Mouse (Mus musculus) liver, embryonic 12.5 days (tissue): ENCODE data around the gene Chn2. TPM values are rescaled to one million over a fixed set of nuclear protein-coding genes. Genes with fewer than 3 reads are reported as not detected.

ENCODE experiments used
- ATAC-seq: fragments of 200-750 bp; cut with Nextera tagmentation; 2 replicates; pipeline ENCODE4 v1.8.0; 2017; ENCODE audit warnings: moderate number of reproducible peaks, mild to moderate bottlenecking, moderate library complexity
- H3K27ac ChIP-seq: fragments of 300-500 bp; sonication (generic); 2 replicates; pipeline ENCODE4 v1.5.1; 2016; ENCODE audit warnings: mild to moderate bottlenecking
- H3K27me3 ChIP-seq: fragments of 300-500 bp; sonication (generic); replicated peaks from 2 replicates; pipeline ENCODE4 v1.6.1; 2016; ENCODE audit warnings: mild to moderate bottlenecking, moderate library complexity
- H3K36me3 ChIP-seq: fragments of 300-500 bp; sonication (generic); 2 replicates; pipeline ENCODE4 v1.6.1; 2016; ENCODE audit warnings: mild to moderate bottlenecking, moderate library complexity
- H3K4me1 ChIP-seq: fragments of 300-500 bp; sonication (generic); 2 replicates; pipeline ENCODE4 v1.6.1; 2016
- H3K4me2 ChIP-seq: fragments of 300-500 bp; sonication (generic); 2 replicates; pipeline ENCODE4 v1.6.1; 2016; ENCODE audit warnings: mild to moderate bottlenecking, moderate library complexity
- H3K4me3 ChIP-seq: fragments of 300-500 bp; sonication (generic); 2 replicates; pipeline ENCODE4 v1.5.1; 2016; ENCODE audit warnings: mild to moderate bottlenecking, moderate library complexity
- H3K9ac ChIP-seq: fragments of 300-500 bp; sonication (generic); 2 replicates; pipeline ENCODE4 v1.6.1; 2016; ENCODE audit warnings: mild to moderate bottlenecking, moderate library complexity
- H3K9me3 ChIP-seq: fragments of 300-500 bp; sonication (generic); replicated peaks from 2 replicates; pipeline ENCODE4 v1.6.1; 2016; ENCODE audit warnings: mild to moderate bottlenecking, moderate library complexity
- WGBS: fragments of 180-500 bp; shearing (Covaris S2); methylation state at CpG from one replicate; pipeline ENCODE4 v1.1.7; 2016; ENCODE audit not compliant: insufficient replicate concordance; 5-methylcytosine and 5-hydroxymethylcytosine counted together
- polyA plus RNA-seq: library from polyadenylated mRNA; unstranded; fragments of >200 nt; fragmentation: Nextera tagmentation; extraction: Ambion mirVana; gene quantifications from 2 replicates; pipeline ENCODE4 v1.2.1, GENCODE M21; 2016

The Chn2 gene
- polyA plus RNA-seq, 1 experiment from 2014 or later = 4.9 TPM

DNA sequence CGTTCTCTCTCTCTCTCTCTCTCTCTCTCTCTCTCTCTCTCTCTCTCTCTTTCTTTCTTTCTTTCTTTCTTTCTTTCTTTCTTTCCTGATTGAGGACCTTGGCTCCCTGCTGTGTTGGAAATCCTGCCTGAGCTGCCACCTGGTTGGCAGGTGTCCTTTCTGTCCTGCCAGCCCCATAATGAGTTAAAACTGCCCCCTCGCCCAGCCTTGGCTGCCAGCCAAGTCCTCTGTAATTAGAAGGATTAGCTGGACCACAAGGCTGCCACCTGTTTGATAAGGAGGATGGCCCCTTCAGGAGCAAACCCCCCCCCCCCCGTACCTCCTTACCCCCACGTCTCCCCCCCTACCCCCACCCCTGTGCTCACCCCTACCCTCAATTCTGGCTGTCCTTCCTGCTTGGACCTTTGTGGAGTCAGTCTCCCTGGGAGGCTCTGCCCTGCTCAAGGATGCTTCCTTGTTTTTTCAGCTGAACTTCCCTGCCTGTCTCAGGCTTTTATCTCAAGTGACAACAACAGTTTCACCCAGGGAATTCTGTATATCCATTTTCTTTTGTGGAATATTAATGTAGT is 72.1 kb downstream of the Chn2 start:
- Histone ChIP-seq H3K4me1 (peaks cover 5% of the 10 kb centered on the region; the same call in 1 of the 2 replicates), H3K4me3 (no peak overlapping the region), H3K27ac (no peak overlapping the region), H3K36me3 (no peaks in the 10 kb centered on the region), H3K9ac (no peak overlapping the region), H3K9me3 (no peaks in the 10 kb centered on the region), H3K27me3 (no peaks in the 10 kb centered on the region), H3K4me2 (no peak overlapping the region)
- WGBS = 15% methylated on average over 4 of the region's 4 CpGs
- no peak for ATAC-seq

DNA sequence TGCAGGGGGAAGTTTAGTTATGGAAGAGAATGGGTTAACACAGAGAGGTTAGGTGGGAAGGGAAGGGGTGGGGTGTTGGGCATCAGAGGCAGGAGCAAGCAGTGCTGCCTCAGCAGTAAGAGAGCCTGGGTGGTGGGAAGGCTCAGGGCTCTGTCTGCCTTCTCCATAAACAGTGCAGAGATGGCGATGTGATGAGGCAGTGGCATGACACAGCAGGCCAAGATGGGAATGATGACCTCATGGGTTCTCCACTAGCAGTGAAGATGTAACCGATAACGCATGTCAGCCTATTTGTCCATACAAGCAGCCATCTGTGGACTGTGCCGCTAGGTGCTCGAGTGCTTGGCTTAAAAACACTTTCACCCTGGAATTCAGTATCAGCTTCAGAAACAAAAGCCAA is 74.0 kb downstream of the Chn2 start:
- 71% methylated on average over 5 of the region's 5 CpGs for WGBS
- Histone ChIP-seq H3K27ac (no peak overlapping the region), H3K9ac (no peak overlapping the region), H3K36me3 (no peaks in the 10 kb centered on the region), H3K9me3 (no peaks in the 10 kb centered on the region), H3K4me3 (no peak overlapping the region), H3K27me3 (no peaks in the 10 kb centered on the region), H3K4me1 (peaks cover 5% of the 10 kb centered on the region; the same call in 1 of the 2 replicates), H3K4me2 (no peak overlapping the region)
- no peak for ATAC-seq

GRCm38 (mm10) chr6:54114412-54114811 is 75.1 kb downstream of the Chn2 start:
- peaks cover 12% of the 10 kb centered on the region for H3K4me1 ChIP-seq
- no peak overlapping the region for H3K9ac ChIP-seq
- H3K9me3 ChIP-seq = no peaks in the 10 kb centered on the region
- no peaks in the 10 kb centered on the region for H3K27me3 ChIP-seq
- H3K27ac ChIP-seq = no peak overlapping the region
- no peaks in the 10 kb centered on the region for H3K36me3 ChIP-seq
- H3K4me2 ChIP-seq = no peak overlapping the region
- H3K4me3 ChIP-seq = no peak overlapping the region
- ATAC-seq = no peak
- 64% methylated on average over 6 of the region's 6 CpGs for WGBS

DNA sequence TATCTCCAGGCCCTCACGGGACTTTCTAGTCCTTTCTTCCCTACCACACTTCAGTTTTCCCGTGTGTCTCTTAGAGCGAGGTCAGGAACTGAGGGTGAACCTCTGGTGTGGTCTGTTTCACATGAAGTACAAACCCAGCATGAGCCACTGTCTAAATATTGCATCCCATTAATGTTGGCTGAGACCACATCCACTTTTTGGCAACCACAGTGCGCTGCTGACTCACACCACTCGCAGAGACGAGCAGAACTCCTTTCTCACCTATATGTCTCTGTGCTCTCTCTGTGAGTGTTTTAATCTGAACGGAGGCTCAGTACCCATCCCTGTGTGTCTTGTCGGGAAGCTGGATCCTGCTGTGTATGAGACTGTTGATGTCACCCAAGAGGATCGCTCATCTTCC is 76.9 kb downstream of the Chn2 start:
- Histone ChIP-seq H3K9ac (no peak overlapping the region), H3K4me1 (peaks cover 19% of the 10 kb centered on the region), H3K36me3 (no peaks in the 10 kb centered on the region), H3K27me3 (no peaks in the 10 kb centered on the region), H3K4me3 (no peak overlapping the region), H3K4me2 (no peak overlapping the region), H3K9me3 (no peaks in the 10 kb centered on the region), H3K27ac (no peak overlapping the region)
- WGBS = 46% methylated on average over 9 of the region's 9 CpGs
- no peak for ATAC-seq

DNA sequence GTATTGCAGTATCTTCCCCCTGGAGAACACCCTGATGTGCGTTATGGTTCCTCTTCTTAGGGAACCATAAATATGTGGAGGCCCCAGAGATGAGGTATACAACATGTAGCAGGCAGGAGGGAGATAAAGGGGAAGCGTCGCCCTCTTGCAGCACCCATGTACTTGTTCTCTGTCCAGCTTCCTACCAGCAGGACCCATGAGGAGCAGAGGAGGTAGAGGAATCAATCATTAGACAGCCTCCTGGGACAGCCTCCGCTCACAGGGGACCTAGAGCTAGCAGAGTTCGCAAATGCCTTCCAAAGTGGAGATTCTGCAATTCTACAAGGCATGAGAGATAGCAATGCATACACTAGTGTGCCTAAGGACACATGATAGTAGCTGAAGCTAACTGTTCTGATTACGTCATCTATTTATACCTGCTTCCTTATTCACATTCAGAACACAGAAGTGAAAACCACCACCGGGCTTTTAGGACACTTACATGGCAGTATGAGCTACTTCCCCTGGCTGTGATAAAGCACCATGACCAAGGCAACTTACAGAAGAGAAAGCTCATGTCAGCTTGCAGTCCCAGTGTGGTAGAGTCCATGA is 77.7 kb downstream of the Chn2 start:
- Histone ChIP-seq H3K27ac (no peak overlapping the region), H3K9ac (no peak overlapping the region), H3K4me2 (no peak overlapping the region), H3K27me3 (no peaks in the 10 kb centered on the region), H3K4me3 (no peak overlapping the region), H3K36me3 (no peaks in the 10 kb centered on the region), H3K4me1 (peaks cover 14% of the 10 kb centered on the region), H3K9me3 (no peaks in the 10 kb centered on the region)
- no peak for ATAC-seq
- WGBS = 46% methylated on average over 7 of the region's 7 CpGs

GRCm38 (mm10) chr6:54118395-54118794 is 79.0 kb downstream of the Chn2 start:
- H3K36me3 ChIP-seq = no peaks in the 10 kb centered on the region
- H3K27ac ChIP-seq = no peak overlapping the region
- H3K9me3 ChIP-seq = no peaks in the 10 kb centered on the region
- H3K9ac ChIP-seq = no peak overlapping the region
- 63% methylated on average over 3 of the region's 3 CpGs for WGBS
- ATAC-seq = no peak
- no peak overlapping the region for H3K4me2 ChIP-seq
- H3K4me1 ChIP-seq = peaks cover 14% of the 10 kb centered on the region
- H3K27me3 ChIP-seq = no peaks in the 10 kb centered on the region
- H3K4me3 ChIP-seq = no peak overlapping the region

GRCm38 (mm10) chr6:54118897-54119296 is 79.5 kb downstream of the Chn2 start:
- WGBS = 20% methylated on average over 4 of the region's 4 CpGs
- no peaks in the 10 kb centered on the region for H3K9me3 ChIP-seq
- H3K9ac ChIP-seq = no peak overlapping the region
- H3K4me1 ChIP-seq = peaks cover 14% of the 10 kb centered on the region
- no peak overlapping the region for H3K4me2 ChIP-seq
- ATAC-seq = no peak
- no peak overlapping the region for H3K4me3 ChIP-seq
- no peaks in the 10 kb centered on the region for H3K27me3 ChIP-seq
- H3K27ac ChIP-seq = no peak overlapping the region
- H3K36me3 ChIP-seq = no peaks in the 10 kb centered on the region

- Histone ChIP-seq H3K9me3 (no peaks in the 10 kb centered on the region), H3K27me3 (no peaks in the 10 kb centered on the region), H3K27ac (no peak overlapping the region), H3K4me3 (no peak overlapping the region), H3K4me2 (no peak overlapping the region), H3K9ac (no peak overlapping the region), H3K36me3 (no peaks in the 10 kb centered on the region), H3K4me1 (peaks cover 14% of the 10 kb centered on the region)
- no peak for ATAC-seq
- WGBS = 75% methylated on average over 2 of the region's 2 CpGs
These were observed 80.1 kb downstream of the Chn2 start for GRCm38 (mm10) chr6:54119461-54119860.

DNA sequence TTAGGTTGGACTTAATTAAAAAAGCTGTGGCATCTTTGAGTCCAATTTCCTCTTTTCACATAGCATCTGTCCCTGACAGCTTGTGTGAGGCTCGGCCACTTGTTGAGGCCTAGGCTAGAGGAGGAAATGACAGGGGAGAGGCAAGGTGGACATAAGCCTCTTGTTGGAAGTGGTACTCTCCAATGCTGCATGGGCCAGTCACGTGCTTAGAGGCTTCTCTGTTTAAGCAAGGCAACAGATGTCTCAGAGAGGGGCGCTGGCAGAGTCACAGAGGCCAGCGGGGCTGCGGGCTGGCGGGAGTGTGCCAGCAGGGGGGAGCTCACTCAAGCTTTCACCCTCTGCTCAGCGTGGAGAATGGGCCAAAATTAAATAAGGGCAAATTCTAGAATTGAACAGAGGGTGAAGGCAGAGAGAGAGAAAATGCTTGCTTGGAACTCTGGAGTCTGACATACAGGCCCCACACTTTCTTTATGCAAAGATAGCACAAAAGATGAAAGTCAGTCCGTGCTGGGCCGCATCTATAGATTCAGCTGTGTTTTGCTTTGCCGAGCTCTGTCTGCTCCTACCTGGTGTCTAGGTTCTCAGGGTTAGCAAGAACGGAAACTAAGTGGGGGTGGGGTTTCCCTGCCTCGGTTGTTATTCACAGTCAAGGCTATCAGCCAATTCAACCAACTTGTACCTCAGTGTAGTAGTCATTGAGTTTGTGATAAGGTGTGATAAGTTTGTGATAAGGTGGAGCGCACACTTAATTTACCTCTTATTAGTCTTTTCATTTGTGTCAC is 80.7 kb downstream of the Chn2 start:
- Histone ChIP-seq H3K9ac (no peak overlapping the region), H3K4me1 (peaks cover 14% of the 10 kb centered on the region), H3K36me3 (no peaks in the 10 kb centered on the region), H3K27ac (no peak overlapping the region), H3K9me3 (no peaks in the 10 kb centered on the region), H3K27me3 (no peaks in the 10 kb centered on the region), H3K4me2 (no peak overlapping the region), H3K4me3 (no peak overlapping the region)
- ATAC-seq = no peak
- 38% methylated on average over 13 of the region's 13 CpGs for WGBS

DNA sequence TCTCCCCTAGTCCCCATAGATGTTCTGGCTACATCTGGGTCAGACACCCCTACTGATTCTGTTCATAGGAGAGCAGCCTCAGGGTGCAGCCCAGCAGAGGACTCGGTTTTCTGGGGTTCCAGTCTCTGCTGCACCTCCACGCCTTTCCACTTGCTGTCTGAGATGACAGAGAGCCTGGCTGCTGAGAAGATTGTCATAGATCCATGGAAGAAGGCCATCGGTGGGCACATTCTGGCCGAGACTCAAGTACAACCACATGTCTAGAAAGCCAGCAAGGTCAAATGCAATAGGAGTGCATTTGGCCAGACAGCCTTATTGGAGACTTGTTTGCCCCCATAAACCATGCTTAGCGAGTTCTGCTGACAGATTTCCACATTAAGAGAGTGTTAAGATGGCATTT is 81.5 kb downstream of the Chn2 start:
- 76% methylated on average over 5 of the region's 5 CpGs for WGBS
- H3K27me3 ChIP-seq = no peaks in the 10 kb centered on the region
- no peak overlapping the region for H3K4me3 ChIP-seq
- H3K27ac ChIP-seq = no peak overlapping the region
- H3K9me3 ChIP-seq = no peaks in the 10 kb centered on the region
- H3K9ac ChIP-seq = no peak overlapping the region
- H3K4me1 ChIP-seq = peaks cover 14% of the 10 kb centered on the region
- H3K36me3 ChIP-seq = no peaks in the 10 kb centered on the region
- H3K4me2 ChIP-seq = no peak overlapping the region
- ATAC-seq = no peak

- Histone ChIP-seq H3K9ac (no peak overlapping the region), H3K4me2 (no peak overlapping the region), H3K4me1 (peaks cover 7% of the 10 kb centered on the region), H3K4me3 (no peak overlapping the region), H3K27me3 (no peaks in the 10 kb centered on the region; the same call in 1 of the 2 replicates), H3K27ac (no peak overlapping the region), H3K36me3 (no peaks in the 10 kb centered on the region), H3K9me3 (no peaks in the 10 kb centered on the region)
- ATAC-seq = no peak
- WGBS = 46% methylated on average over 3 of the region's 3 CpGs
These were observed 85.2 kb downstream of the Chn2 start for GRCm38 (mm10) chr6:54124519-54124918.

- no peaks in the 10 kb centered on the region for H3K36me3 ChIP-seq
- no peak for ATAC-seq
- WGBS = 37% methylated on average over 5 of the region's 5 CpGs
- H3K4me3 ChIP-seq = no peak overlapping the region
- no peaks in the 10 kb centered on the region; the same call in 1 of the 2 replicates for H3K27me3 ChIP-seq
- no peak overlapping the region for H3K9ac ChIP-seq
- no peaks in the 10 kb centered on the region for H3K9me3 ChIP-seq
- H3K4me2 ChIP-seq = no peak overlapping the region
- H3K4me1 ChIP-seq = no peaks in the 10 kb centered on the region
- no peak overlapping the region for H3K27ac ChIP-seq
These were observed 86.2 kb downstream of the Chn2 start for GRCm38 (mm10) chr6:54125536-54125935.
